Mouse (Mus musculus) spleen, postnatal 36 days (tissue): Measurements from ENCODE around the gene Tnfsf12.
A peak's percentile ranks its signal among the peaks of the same experiment; 100 is the strongest.
"Not testable (repeated sequence)": the region's sequence is repeated elsewhere in the genome, so short reads cannot be mapped to it uniquely, and the experiment has no call there.

Experiments used
- DNase-seq, 2 experiments: peaks; one replicate each; pipeline ENCODE4 v3.0.0; 2022; ENCODE audit warnings: low spot score in 2 of 2, mixed read lengths in 1 of 2

Gene Tnfsf12

DNA sequence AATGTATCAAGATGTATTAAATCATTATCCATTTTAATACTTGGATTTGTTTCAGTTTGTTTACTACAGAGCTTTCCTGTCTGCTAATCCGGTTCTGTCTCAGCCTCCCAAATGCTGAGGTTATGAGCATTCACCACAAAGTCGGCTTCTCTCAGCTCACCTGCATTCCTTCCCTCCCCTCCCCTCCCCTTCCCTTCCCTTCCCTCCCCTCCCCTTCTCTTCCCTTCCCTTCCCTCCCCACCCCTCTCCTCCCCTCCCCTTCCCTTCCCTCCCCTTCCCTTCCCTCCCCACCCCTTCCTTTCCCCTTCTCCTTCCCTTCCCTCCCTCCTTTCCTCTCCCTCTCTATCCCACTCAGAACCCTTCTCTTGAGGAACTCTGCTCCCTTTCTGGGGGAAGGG lies 9.0 kb upstream of the Tnfsf12 start:
- no peak for DNase-seq

DNA sequence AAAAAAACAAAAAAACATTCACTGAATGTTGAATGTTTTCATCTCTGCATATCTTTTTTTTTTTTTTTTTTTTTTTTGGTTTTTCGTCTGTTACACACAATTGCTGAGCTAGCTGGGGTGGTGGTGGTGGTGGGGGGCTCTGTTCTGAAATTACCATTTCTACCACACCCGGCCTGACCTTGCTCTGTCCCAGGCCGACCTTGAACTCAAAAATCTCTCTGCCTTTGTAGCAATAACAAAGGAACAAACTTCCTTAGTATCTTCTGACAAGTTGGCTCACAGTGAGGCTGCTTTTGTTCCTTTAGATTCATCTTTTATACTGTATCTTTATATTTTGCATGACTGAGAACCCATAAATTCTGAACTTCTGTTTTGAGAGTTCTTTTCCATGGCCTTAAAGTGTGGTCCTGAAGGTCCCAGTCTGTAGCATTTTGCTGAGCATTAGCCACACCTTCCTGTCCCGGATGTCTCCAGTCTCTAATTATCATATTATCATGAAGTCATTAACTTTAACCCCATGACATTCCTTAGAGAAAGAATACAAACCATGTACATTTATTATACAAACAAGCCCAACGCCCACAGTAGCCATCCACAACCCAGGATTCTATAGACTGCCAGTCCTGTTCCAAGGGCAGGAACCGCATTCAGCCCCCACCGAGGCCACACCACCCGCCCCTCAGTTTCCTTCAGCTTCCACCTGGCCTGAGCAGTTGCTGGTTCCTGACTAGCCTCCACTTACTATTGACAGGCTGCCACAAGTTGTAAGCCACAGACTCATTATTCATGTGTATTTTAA lies 8.4 kb upstream of the Tnfsf12 start:
- no peak for DNase-seq

DNA sequence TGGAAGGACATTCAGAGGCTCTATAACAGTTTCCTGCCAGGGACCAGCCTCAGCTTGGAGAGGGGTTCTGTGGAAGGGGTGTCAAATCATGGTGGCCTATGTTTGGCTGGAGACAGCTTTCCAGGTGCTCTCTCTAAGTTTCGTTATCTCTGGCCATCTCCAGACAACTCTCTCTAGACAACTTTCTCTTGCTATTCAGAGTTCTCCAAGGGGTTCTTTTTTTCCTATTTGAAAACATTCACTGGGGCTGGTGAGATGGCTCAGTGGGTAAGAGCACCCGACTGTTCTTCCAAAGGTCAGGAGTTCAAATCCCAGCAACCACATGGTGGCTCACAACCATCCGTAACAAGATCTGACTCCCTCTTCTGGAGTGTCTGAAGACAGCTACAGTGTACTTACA lies 7.7 kb upstream of the Tnfsf12 start:
- DNase-seq, result not testable (repeated sequence)

DNA sequence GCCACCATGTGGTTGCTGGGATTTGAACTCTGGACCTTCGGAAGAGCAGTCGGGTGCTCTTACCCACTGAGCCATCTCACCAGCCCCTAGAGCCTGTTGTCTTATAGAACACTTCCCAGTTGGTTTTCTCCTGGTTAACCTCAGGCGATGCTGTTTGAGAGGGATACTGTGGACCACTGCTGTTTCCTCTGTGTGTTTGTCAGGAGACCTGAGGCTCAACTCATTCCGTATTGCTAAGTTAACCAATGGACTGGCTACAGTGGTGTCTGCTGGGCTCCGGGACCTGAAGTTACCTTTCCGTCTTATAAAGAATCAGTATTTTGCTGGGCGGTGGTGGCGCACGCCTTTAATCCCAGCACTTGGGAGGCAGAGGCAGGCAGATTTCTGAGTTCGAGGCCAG lies 7.2 kb upstream of the Tnfsf12 start:
- DNase-seq, result not testable (repeated sequence)

DNA sequence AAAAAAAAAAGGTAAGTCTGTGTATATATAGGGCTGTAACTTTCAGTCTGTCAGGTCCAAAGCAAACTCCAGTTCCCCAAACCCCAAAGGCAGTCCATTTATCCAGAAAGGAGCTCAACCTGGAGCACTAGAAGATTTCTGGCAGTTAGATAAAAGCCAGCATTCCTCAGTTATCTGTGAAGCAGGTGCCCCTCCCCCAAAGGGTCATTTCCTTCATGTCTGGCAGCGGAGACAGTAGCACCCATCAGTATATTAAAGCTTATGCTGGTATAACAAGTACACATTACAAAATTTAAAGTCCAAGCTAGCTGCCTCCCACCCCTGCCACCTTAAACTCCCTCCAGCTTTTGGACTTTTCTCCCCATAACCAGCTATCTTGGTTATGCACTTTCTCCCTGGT lies 3.9 kb upstream of the Tnfsf12 start:
- no peak for DNase-seq

DNA sequence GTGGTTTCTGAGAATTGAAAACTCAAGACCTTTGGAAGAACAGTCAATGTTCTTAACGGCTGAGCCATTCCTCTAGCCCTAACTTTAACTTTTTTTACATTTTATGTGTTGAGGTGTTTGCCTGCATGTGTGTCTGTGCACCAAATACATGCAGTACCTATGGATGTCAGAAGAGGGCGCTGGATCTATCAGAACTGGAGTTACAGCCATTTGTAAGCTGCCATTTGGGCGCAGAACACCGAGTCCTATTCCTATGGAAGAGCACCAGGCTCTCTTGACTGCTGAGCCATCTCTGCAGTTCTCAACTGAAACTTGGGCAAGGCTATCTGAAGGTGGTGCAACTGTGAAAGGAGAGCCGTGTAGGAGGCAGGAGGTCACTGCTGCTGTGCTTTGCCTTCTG lies 2.9 kb upstream of the Tnfsf12 start:
- DNase-seq, result no peak

DNA sequence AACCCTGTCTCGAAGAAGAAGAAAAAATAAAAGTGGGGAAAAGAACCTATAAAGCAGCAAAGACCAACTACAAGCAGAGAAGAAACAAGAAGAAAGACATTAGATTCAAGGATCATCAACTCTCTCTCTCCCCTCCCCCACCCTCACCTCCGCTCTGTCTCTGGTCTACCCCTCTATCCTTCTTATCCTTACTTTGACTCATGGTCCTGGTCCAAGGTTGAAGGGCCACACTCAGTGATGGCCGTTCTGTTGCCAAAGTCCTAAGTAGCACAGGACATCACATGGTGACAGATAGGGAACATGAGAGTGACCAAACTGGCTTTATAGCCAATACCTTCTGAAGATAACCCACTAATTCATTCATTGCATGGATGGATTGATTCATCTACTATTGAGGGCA lies 1.7 kb upstream of the Tnfsf12 start:
- DNase-seq, result no peak

DNA sequence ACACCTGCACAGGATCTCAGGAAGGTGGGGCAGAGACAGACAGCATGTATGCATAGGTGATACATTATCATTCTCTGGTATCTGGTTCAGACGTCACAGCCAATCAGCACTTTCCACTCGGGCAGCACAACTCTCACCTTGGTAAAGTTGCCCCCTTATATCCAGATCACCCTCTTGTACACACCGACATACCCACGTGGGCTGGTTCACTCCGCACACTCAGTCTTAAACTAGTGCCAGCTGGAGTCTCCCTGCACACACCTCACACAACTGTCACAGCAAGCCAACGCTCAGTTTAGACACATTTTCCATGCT lies 646 bp downstream of the Tnfsf12 start:
- no peak for DNase-seq

DNA sequence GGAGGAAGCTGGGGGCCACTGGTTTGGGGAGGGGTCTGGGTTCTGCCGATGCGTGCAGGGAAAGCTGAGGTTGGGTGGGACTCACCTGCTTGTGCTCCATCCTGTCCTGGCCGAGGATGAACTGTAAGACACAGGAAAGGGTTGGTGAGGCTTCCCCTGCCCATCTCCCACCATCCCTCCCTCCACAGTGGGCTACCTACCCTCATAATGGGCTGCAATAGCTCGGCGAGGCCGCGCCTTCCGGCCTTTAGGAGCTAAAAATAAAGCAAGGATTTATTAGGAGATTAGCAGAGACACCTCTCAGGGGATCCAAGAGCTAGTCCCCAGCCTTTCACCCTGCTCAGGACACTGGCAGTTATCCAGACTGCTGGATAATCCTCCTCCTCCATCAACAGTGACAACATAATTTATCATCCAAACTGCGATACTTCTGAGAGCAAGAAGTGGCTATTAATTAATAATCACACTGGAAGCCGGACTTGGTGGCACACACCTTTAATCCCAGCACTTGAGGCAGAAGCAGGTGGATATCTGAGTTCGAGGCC lies 2.2 kb downstream of the Tnfsf12 start:
- no peak for DNase-seq

DNA sequence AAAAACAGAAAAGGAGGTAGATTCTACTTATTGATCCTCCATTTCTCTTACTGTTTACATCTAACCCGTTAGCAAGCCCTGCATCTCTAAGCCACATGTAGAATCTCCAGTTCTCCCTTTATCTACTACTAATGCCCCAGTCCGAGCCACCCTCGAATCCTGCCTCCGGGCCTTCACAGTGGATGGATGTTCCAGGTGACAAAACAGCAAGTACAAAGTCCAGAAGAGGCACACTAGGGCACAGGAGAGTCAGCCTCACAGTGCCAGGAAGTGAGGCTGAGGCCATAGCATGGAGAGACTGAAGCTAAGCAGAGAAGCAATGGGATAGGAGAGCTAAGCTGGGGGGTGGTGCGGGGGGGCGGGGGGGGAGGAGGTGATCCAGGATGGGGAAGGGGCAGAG lies 2.8 kb downstream of the Tnfsf12 start:
- DNase-seq, result no peak

DNA sequence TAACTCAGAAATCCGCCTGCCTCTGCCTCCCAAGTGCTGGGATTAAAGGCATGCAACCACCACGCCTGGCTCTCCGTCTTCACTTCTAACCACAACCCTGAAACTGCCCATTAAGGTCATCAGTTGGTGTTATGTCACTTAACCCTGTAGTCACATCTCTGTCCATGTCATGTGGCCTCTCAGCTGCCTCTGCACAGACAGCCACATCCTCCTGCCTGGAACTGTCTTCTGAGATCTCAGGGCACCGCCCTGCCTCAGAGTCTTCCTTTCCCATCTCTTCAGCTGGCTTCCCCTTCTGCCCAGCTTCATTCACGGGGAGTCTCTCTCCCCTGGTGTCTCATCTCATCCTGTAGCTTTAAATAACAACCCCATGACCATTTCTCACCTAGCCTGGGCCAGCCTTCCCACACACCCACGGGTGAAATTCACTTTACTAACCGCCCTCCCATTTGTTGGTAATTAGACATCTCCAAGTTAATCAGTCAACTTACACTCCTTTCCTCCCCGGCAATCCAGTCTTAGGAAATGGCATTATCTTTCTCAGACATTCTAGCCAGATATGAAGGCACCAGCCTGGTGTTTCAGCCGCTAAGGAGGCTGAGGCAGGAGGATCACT lies 3.3 kb downstream of the Tnfsf12 start:
- DNase-seq, result no peak

DNA sequence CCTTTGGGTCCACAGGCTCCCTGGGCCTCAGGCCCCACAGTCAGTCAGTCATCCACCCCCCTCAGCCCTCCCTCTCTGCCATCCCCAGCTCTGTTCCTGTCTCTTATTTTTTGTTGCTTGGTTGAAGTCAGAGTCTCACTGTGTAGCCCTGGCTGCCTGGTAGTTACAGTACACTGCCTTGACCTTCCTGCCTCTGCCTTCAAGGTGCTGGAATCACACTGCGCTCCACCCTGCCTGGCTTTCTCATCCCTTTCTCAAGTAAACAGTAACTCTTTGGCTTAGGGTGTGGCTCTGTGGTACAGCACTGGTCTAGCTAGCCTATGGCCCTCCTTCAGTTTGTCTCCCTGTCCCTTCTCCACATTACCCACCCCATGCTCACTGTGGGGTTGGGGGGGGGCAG lies 5.8 kb downstream of the Tnfsf12 start:
- no peak for DNase-seq

DNA sequence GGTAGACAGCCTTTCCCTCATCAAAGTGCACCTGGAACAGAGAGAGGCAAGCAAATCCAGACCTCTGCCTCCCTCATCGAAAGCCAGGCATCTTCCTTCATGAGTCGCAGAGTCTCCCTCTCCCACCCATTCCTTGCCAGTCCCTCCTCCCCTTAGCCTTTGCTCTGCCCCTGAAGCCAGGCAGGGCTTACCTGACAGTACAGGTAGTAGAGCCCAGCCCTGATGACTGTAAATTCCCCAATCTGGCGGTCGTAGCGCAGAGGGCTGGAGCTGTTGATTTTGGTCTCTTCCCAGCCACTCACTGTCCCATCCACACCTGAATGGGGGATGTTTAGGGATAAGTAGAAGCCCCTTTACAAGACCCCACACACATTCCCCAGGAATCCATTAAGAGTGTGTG lies 8.6 kb downstream of the Tnfsf12 start:
- no peak for DNase-seq

DNA sequence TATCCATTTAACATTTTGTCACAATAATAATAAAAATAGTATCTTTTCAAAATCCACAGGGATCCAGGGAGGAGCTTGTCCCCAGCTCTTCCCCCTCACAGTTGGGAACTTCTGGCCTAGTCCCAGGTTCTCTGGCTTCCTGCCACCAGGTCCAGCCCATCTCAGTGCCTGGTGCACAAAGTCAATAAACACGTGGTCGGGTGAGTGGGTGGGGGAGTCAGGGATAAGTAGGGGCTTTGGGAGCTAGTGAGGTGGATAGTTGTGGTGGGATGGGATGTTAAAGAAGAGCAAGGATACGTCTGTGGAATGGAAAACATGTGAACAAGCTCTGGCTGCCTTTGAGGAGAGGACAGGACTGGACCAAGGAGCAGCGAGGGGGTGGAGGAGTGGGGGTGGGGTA lies 9.3 kb downstream of the Tnfsf12 start:
- no peak for DNase-seq

DNA sequence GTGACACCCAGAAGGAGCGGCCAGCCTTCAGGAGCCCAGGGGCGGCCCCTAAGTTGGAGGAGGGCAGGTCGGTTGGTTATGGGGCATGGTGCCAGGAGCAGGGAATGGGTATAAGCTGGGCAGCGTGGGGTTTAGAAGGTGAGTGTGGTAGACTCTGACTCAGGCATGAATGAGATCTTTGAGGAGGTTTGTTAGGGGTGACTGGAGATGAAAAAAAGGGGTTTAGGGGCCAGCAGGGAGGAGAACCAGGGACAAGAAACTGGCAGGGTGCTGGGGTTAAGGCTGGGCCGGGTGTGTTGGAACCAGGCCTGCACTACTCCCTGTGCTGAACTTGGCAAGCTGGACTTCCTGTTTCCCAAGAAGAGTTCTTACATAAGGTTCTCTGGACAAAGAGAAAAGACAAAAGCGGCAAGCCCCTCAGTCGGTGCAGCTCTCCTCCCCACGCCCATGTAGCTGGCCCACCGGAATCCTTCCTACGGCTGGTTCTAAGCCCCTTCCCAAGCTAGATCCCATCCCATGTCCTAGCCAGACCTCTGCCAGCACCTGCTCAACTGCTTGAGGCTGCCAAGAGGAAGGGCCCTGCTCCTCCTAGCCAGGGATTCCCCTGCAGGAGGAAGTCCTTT lies 10.0 kb downstream of the Tnfsf12 start, which contains the start of gene Tnfsf13:
TSS of gene Tnfsf13 (minus strand) at position 259 of the 623 bp plus-strand sequence.
- no peak for DNase-seq

DNA sequence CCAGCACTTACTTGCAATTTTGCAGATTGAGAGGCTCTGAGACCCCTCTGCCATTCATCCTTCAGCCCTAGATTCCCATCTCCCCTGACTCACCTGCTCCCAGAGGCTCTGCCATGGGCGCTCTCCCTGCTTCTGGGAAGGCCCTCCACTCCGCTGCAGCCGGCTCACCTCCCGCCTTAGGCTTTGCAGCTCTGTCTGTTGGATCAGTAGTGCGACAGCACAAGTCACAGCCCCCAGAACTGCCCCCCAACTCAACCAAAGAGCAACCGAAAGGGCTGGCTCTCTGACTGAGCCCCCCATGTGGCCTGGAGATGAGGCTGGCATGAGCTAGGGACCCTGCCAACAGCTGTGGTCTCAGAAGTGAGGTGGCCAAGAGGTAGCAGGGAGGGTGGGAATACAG lies 10.7 kb downstream of the Tnfsf12 start:
- DNase-seq, result no peak

DNA sequence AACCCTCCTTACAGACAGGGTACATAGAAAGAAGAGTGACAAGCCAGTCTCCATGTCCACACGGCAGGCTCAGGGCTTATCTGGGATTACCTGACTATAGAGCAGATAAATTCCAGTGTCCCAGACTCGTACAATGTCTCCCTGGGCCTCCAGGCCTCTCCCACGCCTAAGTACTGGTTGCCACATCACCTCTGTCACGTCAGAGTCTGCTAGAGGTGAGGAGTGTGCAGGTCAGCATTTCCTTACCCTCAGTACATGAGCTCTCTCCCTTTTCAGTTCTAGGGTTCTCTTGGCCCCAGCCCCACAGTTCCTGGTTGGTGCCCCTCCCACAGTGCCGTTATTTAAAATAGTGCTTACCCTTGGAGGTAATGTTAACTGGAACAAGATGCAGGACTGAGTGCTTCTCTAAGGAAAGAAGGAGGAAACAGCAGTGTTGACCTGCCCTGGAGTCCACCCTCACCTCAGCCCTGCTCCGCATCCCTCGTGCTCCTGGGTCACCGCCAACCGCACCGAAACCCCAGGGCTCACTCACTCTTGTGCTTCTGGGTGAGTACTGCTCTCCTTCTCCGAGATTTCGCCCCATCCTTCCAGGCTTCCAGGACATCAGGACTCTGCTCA lies 11.4 kb downstream of the Tnfsf12 start:
- no peak for DNase-seq

DNA sequence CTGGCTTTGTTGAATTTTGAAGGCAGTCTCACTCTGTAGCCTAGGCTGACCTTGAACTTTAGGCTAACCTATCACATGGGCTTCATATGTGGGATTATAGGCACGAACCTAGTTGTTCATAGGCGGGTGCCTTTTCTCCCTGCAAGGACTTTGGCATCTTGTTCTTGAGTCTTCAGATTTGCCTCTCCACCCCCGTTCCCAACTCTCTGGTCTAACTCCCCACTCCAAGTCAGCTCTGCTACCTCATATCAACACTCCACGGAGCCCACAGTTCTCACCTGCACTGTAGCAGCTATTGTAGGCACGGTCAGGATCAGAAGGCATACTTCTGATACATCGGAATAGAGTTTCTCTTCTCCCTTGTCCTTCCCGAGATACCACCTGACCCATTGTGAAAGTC lies 12.1 kb downstream of the Tnfsf12 start:
- DNase-seq, result no peak

DNA sequence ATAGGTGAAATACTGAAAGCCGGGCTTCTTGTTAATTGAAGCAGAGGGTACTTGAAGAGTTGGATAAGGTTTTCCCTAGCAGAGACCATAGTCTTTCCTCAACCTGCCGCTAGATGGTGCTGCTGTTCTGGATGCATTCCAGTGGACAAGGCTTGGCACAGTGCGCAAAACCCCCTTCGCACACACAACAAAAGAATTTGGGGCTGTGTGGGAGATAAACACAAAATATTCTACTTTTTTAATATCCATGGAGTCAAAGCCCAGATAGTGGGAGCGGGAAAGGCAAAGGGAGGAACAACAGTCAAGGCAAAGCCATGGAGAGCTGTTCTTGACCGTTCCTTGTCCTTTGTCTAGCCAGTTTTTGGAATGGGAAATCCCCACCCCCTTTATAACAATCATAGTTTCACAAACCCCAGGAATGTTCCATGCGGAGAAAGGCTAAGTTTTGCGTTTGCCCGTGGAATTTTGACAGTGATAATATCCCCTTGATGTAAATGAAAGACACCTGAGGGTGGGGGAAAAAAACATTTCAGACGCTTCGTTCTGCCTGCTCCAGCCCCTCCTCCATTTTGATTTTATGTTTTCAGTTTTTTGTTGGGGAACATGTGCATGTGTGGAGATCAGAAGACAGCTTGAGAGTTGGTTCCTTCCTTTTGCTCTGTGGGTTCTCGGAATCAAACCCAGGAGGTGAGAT lies 12.7 kb downstream of the Tnfsf12 start:
- DNase-seq, result peak; percentile 74 to 84

DNA sequence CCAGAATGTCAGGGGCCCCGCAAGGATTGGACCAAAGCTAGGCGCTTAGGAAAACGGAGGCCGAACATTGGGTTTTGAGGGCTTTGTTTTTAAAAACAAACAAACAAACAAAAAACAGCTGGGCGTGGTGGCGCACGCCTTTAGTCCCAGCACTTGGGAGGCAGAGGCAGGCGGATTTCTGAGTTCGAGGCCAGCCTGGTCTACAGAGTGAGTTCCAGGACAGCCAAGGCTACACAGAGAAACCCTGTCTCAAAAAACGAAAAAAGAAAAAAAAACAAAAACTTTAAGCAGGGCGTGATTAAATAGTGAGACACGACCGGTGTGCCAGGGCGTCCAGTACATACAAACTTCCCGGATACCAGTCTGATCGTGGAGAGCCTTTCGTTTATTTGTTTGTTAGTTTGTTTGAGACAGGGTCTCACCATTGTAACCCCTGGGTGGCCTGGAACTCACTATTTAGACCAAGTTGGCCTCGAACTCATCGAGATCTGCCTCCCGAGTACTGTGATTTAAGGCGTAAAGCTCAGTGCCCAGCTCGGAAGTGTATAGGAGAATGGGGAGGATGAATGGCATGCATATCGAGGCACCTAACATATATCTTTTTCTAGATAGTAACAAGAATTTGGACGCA lies 13.3 kb downstream of the Tnfsf12 start:
- DNase-seq, result no peak
